Mouse (Mus musculus): ENCODE data around the gene Prss45. TPM values are rescaled to one million over a fixed set of nuclear protein-coding genes. Genes with fewer than 3 reads are reported as not detected.
A peak's percentile ranks its signal among the peaks of the same experiment; 100 is the strongest.

Prss45 gene
- polyA plus RNA-seq, 1 experiment from 2014 or later = 0.29 TPM

- peaks cover 25% of the 10 kb centered on the region for H3K4me1 ChIP-seq (ENCODE audit: control insufficient read depth, insufficient read depth, low read depth, low read length)
- ATAC-seq = peak; percentile 81
- H3K9me3 ChIP-seq (ENCODE audit: control insufficient read depth, low read length) = no peaks in the 10 kb centered on the region
- peak overlapping the region; percentile 43 for H3K4me3 ChIP-seq (ENCODE audit: low read length)
- 5% methylated on average over 39 of the region's 40 CpGs for WGBS
- H3K27ac ChIP-seq (ENCODE audit: low read depth, low read length) = peak overlapping the region; percentile 58
- H3K27me3 ChIP-seq (replicated peaks; ENCODE audit: control insufficient read depth, insufficient read depth, low read length) = no peaks in the 10 kb centered on the region; the same call in 1 of the 2 replicates
- no peaks in the 10 kb centered on the region for H3K36me3 ChIP-seq (ENCODE audit: control insufficient read depth, insufficient read depth, low read length)
- H3K9ac ChIP-seq (ENCODE audit: low read depth, low read length) = peak overlapping the region; percentile 61
- peak overlapping the region; percentile 72 for H3K4me2 ChIP-seq (ENCODE audit: low read length)
These were observed 39.6 kb downstream of the Prss45 start for GRCm38 (mm10) chr9:110873681-110874659.

- Histone ChIP-seq H3K9me3 (ENCODE audit: control insufficient read depth, low read length) (no peaks in the 10 kb centered on the region), H3K36me3 (ENCODE audit: control insufficient read depth, insufficient read depth, low read length) (no peaks in the 10 kb centered on the region), H3K4me2 (ENCODE audit: low read length) (peak overlapping the region; percentile 72), H3K9ac (ENCODE audit: low read depth, low read length) (no peak overlapping the region), H3K27ac (ENCODE audit: low read depth, low read length) (peak overlapping the region; percentile 58), H3K27me3 (replicated peaks; ENCODE audit: control insufficient read depth, insufficient read depth, low read length) (peaks cover 1% of the 10 kb centered on the region; the same call in 1 of the 2 replicates), H3K4me1 (ENCODE audit: control insufficient read depth, insufficient read depth, low read depth, low read length) (peaks cover 30% of the 10 kb centered on the region), H3K4me3 (ENCODE audit: low read length) (no peak overlapping the region)
- peak; percentile 38 for ATAC-seq
- 0% methylated on average over 3 of the region's 3 CpGs for WGBS
These were observed 40.3 kb downstream of the Prss45 start for GRCm38 (mm10) chr9:110874660-110875191.

- Histone ChIP-seq H3K4me1 (ENCODE audit: control insufficient read depth, insufficient read depth, low read depth, low read length) (peaks cover 34% of the 10 kb centered on the region), H3K4me3 (ENCODE audit: low read length) (no peak overlapping the region), H3K27me3 (replicated peaks; ENCODE audit: control insufficient read depth, insufficient read depth, low read length) (peaks cover 4% of the 10 kb centered on the region), H3K36me3 (ENCODE audit: control insufficient read depth, insufficient read depth, low read length) (no peaks in the 10 kb centered on the region), H3K4me2 (ENCODE audit: low read length) (no peak overlapping the region), H3K9ac (ENCODE audit: low read depth, low read length) (no peak overlapping the region), H3K9me3 (ENCODE audit: control insufficient read depth, low read length) (no peaks in the 10 kb centered on the region), H3K27ac (ENCODE audit: low read depth, low read length) (peak overlapping the region; percentile 58)
- WGBS = 9% methylated on average over 6 of the region's 6 CpGs
- no peak; the same call in 1 of the 2 replicates for ATAC-seq
These were observed 40.9 kb downstream of the Prss45 start for GRCm38 (mm10) chr9:110875288-110875695.

DNA sequence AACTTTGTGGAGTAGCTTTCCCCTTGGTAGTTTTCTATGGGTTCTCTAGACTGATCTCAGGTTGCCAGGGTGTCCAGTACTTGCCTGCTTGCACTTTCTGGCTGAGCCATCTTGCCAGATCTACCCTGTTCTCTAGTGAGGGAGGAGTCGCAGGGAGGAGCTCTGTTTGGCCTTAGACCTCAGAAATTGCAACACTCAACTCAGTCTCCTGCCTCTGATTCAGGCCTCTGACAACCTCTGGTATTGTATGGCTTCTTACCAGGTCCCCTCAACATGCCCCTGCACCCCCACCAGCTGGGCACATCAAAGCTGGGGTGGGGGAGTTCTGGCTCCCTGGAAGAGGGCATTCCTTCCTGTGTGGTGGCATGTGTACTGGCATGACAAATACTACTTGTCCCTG lies 43.0 kb downstream of the Prss45 start:
- Histone ChIP-seq H3K27me3 (replicated peaks; ENCODE audit: control insufficient read depth, insufficient read depth, low read length) (peaks cover 15% of the 10 kb centered on the region), H3K36me3 (ENCODE audit: control insufficient read depth, insufficient read depth, low read length) (no peaks in the 10 kb centered on the region), H3K4me1 (ENCODE audit: control insufficient read depth, insufficient read depth, low read depth, low read length) (peaks cover 41% of the 10 kb centered on the region), H3K9me3 (ENCODE audit: control insufficient read depth, low read length) (no peaks in the 10 kb centered on the region), H3K9ac (ENCODE audit: low read depth, low read length) (no peak overlapping the region), H3K27ac (ENCODE audit: low read depth, low read length) (no peak overlapping the region), H3K4me2 (ENCODE audit: low read length) (no peak overlapping the region), H3K4me3 (ENCODE audit: low read length) (no peak overlapping the region)
- ATAC-seq = no peak
- 100% methylated on average over 1 of the region's 1 CpGs for WGBS

DNA sequence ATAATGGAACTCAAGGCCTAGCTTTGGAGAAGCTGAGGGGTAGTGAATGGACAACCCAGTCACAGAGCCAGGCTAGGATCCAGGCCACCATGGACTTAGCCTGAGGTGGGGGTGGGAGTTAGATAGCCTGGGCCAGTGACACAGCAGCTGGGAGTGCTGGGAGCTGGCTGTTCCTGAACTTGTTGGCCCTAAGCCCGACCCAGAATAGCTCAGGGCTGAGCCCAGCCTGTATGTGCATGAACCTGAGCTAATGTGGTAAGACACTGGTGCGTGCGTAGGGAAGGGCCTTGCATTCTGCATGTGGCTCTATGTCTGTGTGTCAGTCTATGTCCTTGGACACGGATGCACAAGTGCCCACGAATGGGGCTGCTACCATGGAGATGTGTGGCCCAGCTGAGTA lies 43.5 kb downstream of the Prss45 start:
- no peak overlapping the region for H3K4me3 ChIP-seq (ENCODE audit: low read length)
- H3K9ac ChIP-seq (ENCODE audit: low read depth, low read length) = no peak overlapping the region
- peak; percentile 27; the same call in 1 of the 2 replicates for ATAC-seq
- no peak overlapping the region for H3K27ac ChIP-seq (ENCODE audit: low read depth, low read length)
- H3K4me2 ChIP-seq (ENCODE audit: low read length) = no peak overlapping the region
- WGBS = 77% methylated on average over 5 of the region's 5 CpGs
- H3K36me3 ChIP-seq (ENCODE audit: control insufficient read depth, insufficient read depth, low read length) = no peaks in the 10 kb centered on the region
- peaks cover 15% of the 10 kb centered on the region for H3K27me3 ChIP-seq (replicated peaks; ENCODE audit: control insufficient read depth, insufficient read depth, low read length)
- H3K4me1 ChIP-seq (ENCODE audit: control insufficient read depth, insufficient read depth, low read depth, low read length) = peaks cover 41% of the 10 kb centered on the region
- H3K9me3 ChIP-seq (ENCODE audit: control insufficient read depth, low read length) = no peaks in the 10 kb centered on the region

GRCm38 (mm10) chr9:110879191-110879920 lies 45.0 kb downstream of the Prss45 start, which contains the start of gene Als2cl:
TSS of gene Als2cl (plus strand) at chr9:110879870.
- H3K27me3 ChIP-seq (replicated peaks; ENCODE audit: control insufficient read depth, insufficient read depth, low read length) = peaks cover 15% of the 10 kb centered on the region
- 17% methylated on average over 12 of the region's 12 CpGs for WGBS
- peak; percentile 57 for ATAC-seq
- peaks cover 32% of the 10 kb centered on the region for H3K4me1 ChIP-seq (ENCODE audit: control insufficient read depth, insufficient read depth, low read depth, low read length)
- no peaks in the 10 kb centered on the region for H3K9me3 ChIP-seq (ENCODE audit: control insufficient read depth, low read length)
- H3K4me3 ChIP-seq (ENCODE audit: low read length) = peak within 1 kb of the TSS; percentile 61
- H3K36me3 ChIP-seq (ENCODE audit: control insufficient read depth, insufficient read depth, low read length) = no peaks in the 10 kb centered on the region
- peak within 1 kb of the TSS; percentile 73 for H3K27ac ChIP-seq (ENCODE audit: low read depth, low read length)
- H3K4me2 ChIP-seq (ENCODE audit: low read length) = peak within 1 kb of the TSS; percentile 97
- H3K9ac ChIP-seq (ENCODE audit: low read depth, low read length) = peak within 1 kb of the TSS; percentile 69

GRCm38 (mm10) chr9:110879998-110880561 lies 45.7 kb downstream of the Prss45 start, which contains the start of gene Tmie:
TSS of gene Tmie (minus strand) at chr9:110880113.
- H3K9me3 ChIP-seq (ENCODE audit: control insufficient read depth, low read length) = no peaks in the 10 kb centered on the region
- peaks cover 15% of the 10 kb centered on the region for H3K27me3 ChIP-seq (replicated peaks; ENCODE audit: control insufficient read depth, insufficient read depth, low read length)
- ATAC-seq = peak; percentile 63
- peaks cover 24% of the 10 kb centered on the region for H3K4me1 ChIP-seq (ENCODE audit: control insufficient read depth, insufficient read depth, low read depth, low read length)
- H3K4me2 ChIP-seq (ENCODE audit: low read length) = peak within 1 kb of the TSS; percentile 97
- no peaks in the 10 kb centered on the region for H3K36me3 ChIP-seq (ENCODE audit: control insufficient read depth, insufficient read depth, low read length)
- peak within 1 kb of the TSS; percentile 69 for H3K9ac ChIP-seq (ENCODE audit: low read depth, low read length)
- H3K27ac ChIP-seq (ENCODE audit: low read depth, low read length) = peak within 1 kb of the TSS; percentile 73
- under 1% methylated on average over 38 of the region's 57 CpGs for WGBS
- peak within 1 kb of the TSS; percentile 61 for H3K4me3 ChIP-seq (ENCODE audit: low read length)

- Histone ChIP-seq H3K4me1 (ENCODE audit: control insufficient read depth, insufficient read depth, low read depth, low read length) (peaks cover 18% of the 10 kb centered on the region), H3K4me2 (ENCODE audit: low read length) (peak overlapping the region; percentile 97), H3K36me3 (ENCODE audit: control insufficient read depth, insufficient read depth, low read length) (no peaks in the 10 kb centered on the region), H3K27me3 (replicated peaks; ENCODE audit: control insufficient read depth, insufficient read depth, low read length) (peaks cover 15% of the 10 kb centered on the region), H3K27ac (ENCODE audit: low read depth, low read length) (no peak overlapping the region), H3K9me3 (ENCODE audit: control insufficient read depth, low read length) (no peaks in the 10 kb centered on the region), H3K9ac (ENCODE audit: low read depth, low read length) (no peak overlapping the region), H3K4me3 (ENCODE audit: low read length) (peak overlapping the region; percentile 61)
- no peak for ATAC-seq
- WGBS = 70% methylated on average over 4 of the region's 4 CpGs
These were observed 46.4 kb downstream of the Prss45 start for GRCm38 (mm10) chr9:110880772-110881171.

All from hindbrain, embryonic 16.5 days (tissue).